Mouse (Mus musculus) left cerebral cortex, adult 8-10 months (tissue): ENCODE measurements around the gene Smug1. TPM values are rescaled to one million over a fixed set of nuclear protein-coding genes. Genes with fewer than 3 reads are reported as not detected.

ENCODE experiments used
- DNase-seq, 2 experiments: peaks; one replicate each; pipeline ENCODE4 v3.0.0; 2022; ENCODE audit warnings: low spot score in 2 of 2
- total RNA-seq, 4 experiments: library from RNA; stranded (reverse); gene quantifications; 2 replicates each; pipeline ENCODE4 v1.2.4; 2022

Smug1 gene
- total RNA-seq, 4 experiments from 2014 or later, result 18.9 to 24.5 (median 19.8) TPM

- DNase-seq, result no peak
These were observed 10.7 kb upstream of the Smug1 start for GRCm38 (mm10) chr15:103177611-103178041.

- DNase-seq, result peak; percentile 77 to 93
These were observed 10.1 kb upstream of the Smug1 start for GRCm38 (mm10) chr15:103176874-103177421.

- no peak for DNase-seq
These were observed 6.4 kb upstream of the Smug1 start for GRCm38 (mm10) chr15:103173251-103173650.

GRCm38 (mm10) chr15:103172537-103172936, 5.6 kb upstream of the Smug1 start:
- no peak for DNase-seq

GRCm38 (mm10) chr15:103171276-103171675, 4.4 kb upstream of the Smug1 start:
- no peak for DNase-seq

- no peak for DNase-seq
These were observed 3.4 kb upstream of the Smug1 start for GRCm38 (mm10) chr15:103170316-103170679.

GRCm38 (mm10) chr15:103169612-103170315, 2.9 kb upstream of the Smug1 start:
- DNase-seq, result no peak

- no peak for DNase-seq
These were observed 2.1 kb upstream of the Smug1 start for GRCm38 (mm10) chr15:103168801-103169611.

GRCm38 (mm10) chr15:103167786-103168185, 894 bp upstream of the Smug1 start:
- no peak for DNase-seq

- DNase-seq, result no peak
These were observed 968 bp downstream of the Smug1 start for GRCm38 (mm10) chr15:103165924-103166323.

GRCm38 (mm10) chr15:103165379-103165778, 1.5 kb downstream of the Smug1 start:
- DNase-seq, result peak; percentile 60 to 73

- peak; percentile 82 to 92 for DNase-seq
These were observed 3.5 kb downstream of the Smug1 start for GRCm38 (mm10) chr15:103163182-103163919.

GRCm38 (mm10) chr15:103157585-103157984, 9.3 kb downstream of the Smug1 start:
- DNase-seq, result peak in 1 of 2 experiments; percentile 51

GRCm38 (mm10) chr15:103156890-103157289, 10.0 kb downstream of the Smug1 start:
- no peak for DNase-seq

- no peak for DNase-seq
These were observed 11.2 kb downstream of the Smug1 start for GRCm38 (mm10) chr15:103155366-103156321.

- no peak for DNase-seq
These were observed 13.8 kb downstream of the Smug1 start for GRCm38 (mm10) chr15:103152890-103153610.

- no peak for DNase-seq
These were observed 14.5 kb downstream of the Smug1 start for GRCm38 (mm10) chr15:103152371-103152770.

- DNase-seq, result no peak
These were observed 19.1 kb downstream of the Smug1 start for GRCm38 (mm10) chr15:103147779-103148178.

- no peak for DNase-seq
These were observed 19.5 kb downstream of the Smug1 start for GRCm38 (mm10) chr15:103147422-103147690.
